Mouse (Mus musculus): Measurements from ENCODE around the gene Tmem163.

Tmem163 gene

DNA sequence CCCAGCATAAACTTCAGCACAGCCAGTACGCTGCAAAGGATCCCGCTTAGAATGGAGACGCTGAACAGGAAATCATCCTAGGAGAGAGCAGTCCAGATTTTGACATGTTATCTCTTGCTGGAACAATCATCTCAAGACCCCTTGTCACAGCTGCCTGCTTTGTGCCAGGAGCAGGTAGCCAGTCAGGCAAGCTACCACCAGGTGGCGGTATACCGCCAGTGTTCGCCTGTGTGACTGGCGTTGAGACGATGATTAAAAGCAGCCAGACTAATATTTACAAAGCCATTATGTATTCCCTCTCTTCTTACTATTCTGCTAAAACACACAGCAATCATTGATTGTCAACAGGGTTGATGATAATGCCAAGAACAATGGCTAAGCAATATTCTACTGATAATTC is 179.1 kb downstream of the Tmem163 start:
- DNase-seq (ENCODE audit: low spot score): peak; percentile 78

DNA sequence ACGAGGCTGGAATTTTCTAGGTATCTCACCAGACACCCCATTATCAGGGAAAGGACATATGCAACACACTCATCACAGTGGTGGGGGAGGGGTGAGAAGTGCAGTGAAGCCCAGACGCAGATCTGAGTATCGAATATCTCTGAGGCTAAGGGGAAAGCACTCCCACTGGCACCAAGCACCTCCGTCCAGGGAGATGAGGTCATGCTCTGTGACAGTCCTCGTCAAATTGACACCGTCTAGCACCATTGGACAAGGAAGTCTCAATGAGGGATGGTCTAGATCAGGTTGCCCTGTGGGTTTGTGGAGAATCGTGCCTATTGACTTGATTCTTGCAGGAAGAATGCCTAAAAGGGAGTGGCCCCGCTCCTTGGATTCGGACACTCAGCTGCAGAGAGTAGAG is 180.6 kb downstream of the Tmem163 start:
- DNase-seq (ENCODE audit: low spot score): no peak

DNA sequence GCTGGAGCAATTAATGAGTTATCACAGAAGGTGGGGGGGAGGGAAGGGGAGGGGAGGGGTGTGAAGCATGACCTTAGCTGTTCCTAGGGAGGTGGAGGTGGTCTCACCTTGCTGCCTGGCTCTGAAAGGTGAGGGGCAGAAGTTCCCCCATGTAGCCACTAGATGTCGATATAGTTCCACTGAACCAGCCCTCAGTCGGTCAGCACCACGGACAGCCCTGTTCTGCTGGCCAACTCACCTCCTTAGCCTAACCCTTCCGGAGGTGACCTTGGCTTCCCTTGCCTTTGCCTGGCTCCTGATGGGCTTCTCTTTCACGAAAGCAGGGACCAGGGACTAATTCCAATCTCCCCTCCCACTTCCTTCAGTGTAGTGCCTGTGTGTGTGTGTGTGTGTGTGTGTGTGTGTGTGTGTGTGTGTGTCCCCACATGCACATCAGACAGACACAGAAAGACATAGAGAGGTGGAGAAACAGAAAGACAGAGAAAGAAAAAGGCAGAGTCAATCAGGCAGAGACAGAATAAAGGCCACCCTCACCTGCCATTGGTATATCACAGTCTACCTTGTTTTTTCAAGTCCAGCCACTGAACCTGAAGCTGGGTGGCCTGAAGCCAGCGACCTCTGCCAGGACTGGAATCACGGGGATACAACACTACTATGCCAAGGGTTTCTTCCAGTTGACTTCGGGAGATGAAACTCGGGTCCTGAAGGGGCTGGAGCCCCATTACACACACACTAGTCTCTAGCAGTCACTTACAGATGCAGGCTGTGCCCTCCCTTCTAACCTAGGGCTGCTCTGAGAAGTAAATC is 182.4 kb downstream of the Tmem163 start:
- peak; percentile 63 for DNase-seq (ENCODE audit: low spot score)

DNA sequence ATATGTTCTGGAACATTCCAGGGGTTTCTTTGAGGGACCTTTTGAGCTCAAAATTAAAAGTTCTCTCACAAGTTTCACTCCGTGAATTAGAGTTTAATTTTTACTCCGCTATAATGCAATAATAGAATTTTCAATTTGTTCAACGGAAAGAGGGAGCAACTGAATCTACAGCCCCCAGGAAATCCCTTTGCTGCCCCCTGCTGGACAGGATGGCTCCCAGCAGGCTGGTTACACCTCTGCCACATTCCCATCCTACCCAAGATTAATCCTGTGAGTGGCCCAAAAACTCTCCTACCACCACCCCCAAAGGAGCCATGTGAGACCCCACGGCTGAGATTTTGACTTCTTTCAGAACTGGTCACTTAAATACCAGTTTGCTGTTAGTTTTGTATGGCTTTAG is 192.2 kb downstream of the Tmem163 start:
- DNase-seq (ENCODE audit: low spot score): peak; percentile 35

DNA sequence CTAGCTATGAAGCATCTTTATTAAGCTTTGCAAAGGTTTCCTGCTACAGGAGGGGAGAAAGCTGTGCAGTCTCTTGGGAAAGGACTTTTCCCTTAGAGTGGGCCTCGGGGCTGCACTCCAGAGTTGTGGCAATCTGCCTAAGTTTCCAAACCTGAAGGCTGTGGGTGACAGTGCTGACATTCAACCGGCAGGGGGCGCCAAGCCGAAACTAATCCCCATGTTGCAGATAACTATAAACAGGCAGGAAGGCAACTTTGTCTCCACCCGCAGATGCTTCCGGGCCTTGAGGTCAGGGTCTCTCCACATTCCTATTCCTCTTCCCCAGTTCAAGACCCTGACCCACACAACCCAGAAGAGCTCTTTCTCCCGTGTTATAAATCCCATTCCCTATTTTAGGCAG is 194.5 kb downstream of the Tmem163 start:
- DNase-seq (ENCODE audit: low spot score): peak; percentile 39

GRCm38 (mm10) chr1:127484188-127484587 is 195.2 kb downstream of the Tmem163 start:
- DNase-seq (ENCODE audit: low spot score): no peak

DNA sequence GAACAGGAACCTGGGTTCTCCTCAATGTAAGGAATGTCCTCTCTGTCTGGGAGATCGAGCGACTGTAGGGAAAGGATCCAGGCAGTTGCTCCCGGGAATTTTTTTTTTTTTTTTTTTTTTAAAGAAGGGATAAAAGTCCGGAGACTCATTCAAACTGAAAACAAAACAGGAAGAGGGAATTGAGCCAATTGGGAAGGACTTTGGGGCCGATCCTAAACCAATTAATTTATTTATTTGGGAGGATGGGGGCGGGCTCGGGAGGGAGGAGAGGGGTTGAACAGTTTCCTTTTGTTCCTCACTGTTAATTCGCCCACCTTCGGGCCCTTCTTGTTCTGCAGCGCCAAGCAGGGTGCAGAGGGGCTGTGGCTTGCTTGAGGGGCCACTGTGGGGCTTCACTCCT is 196.4 kb downstream of the Tmem163 start:
- no peak for DNase-seq (ENCODE audit: low spot score)

DNA sequence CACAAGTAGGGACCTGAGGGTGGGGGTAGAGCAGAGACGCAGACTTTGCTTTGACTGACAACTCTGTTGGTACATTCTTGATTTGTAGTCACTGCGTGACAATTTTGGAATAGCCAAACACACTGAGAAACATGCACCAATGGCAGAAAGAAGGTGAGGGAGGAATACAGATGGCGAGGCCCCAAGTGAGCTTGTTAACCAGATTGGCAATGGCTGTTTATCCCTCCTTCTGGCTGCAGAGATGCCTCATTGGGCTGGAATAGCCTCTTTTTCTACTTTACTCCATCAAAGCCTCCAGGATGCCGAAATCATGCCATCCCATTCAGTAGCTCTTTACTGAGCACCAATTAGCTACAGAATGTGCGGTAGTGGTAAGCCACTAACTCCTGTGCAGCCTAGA is 203.6 kb downstream of the Tmem163 start:
- DNase-seq (ENCODE audit: low spot score): no peak

DNA sequence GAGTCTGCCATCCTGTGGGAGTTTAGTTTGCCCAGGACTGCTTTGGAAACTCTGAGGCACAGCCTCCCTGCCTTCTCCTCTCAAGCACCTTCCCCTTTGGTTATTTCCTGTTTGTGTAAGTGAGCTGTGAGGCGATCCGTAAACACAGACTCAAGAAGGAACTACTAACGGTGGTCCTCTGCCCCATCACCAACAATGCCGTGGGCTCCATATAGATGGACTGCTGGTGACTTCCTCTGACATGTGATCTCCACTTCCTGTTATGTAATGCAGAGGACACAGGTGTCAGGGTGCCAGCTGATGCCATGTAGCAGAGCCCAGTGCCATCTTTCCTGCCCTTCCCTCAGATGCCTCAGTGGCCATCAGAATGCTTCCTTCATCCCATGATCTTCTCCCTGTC is 209.2 kb downstream of the Tmem163 start:
- DNase-seq (ENCODE audit: low spot score): no peak

GRCm38 (mm10) chr1:127467238-127467637 is 212.1 kb downstream of the Tmem163 start:
- no peak for DNase-seq (ENCODE audit: low spot score)

GRCm38 (mm10) chr1:127465292-127465691 is 214.1 kb downstream of the Tmem163 start:
- DNase-seq (ENCODE audit: low spot score): no peak

GRCm38 (mm10) chr1:127464041-127464440 is 215.3 kb downstream of the Tmem163 start:
- no peak for DNase-seq (ENCODE audit: low spot score)

DNA sequence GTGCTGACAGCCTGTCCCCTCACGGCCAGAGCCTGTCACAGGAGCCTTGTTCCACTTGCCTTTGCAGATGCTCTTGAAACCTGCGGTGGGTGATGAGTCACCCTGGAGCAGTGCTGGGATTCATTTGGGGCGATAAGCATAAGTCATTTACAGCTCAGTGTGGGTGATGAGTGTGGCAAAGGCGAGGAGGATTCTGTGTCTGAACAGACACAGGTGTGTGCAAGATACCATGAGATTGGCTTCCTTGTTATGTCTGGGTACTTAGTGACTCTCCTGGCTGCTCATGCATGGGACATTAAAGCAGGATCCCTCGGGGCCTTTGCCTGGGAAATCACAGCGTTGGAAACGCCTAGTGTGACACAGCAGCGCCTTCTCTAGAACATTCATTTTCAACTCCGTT is 218.3 kb downstream of the Tmem163 start:
- no peak for DNase-seq (ENCODE audit: low spot score)

- no peak for DNase-seq (ENCODE audit: low spot score)
These were observed 219.8 kb downstream of the Tmem163 start for GRCm38 (mm10) chr1:127459576-127459975.

GRCm38 (mm10) chr1:127459015-127459451 is 220.3 kb downstream of the Tmem163 start:
- peak; percentile 57 for DNase-seq (ENCODE audit: low spot score)

DNA sequence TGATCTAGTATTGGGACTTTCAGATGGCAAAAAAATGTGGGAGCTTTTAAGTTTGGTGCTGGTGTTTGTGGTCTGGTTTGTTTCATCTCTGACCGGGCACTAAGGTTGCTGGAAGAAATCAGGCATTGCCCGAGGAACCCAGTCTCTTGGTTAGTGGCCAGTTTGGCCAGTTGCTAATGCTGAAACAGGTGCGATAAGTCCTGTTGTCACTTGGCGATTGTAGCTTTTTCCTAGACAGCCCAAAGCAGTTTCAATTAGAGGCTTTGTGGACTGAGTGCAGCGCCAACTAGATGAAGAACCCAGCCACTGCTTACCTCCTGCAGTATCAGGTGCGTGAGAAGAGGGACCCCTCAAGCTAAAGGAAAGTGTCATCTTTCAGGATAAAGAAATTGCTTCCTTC is 226.0 kb downstream of the Tmem163 start:
- DNase-seq (ENCODE audit: low spot score): no peak

GRCm38 (mm10) chr1:127444836-127445485 is 234.4 kb downstream of the Tmem163 start:
- peak; percentile 25 for DNase-seq (ENCODE audit: low spot score)

DNA sequence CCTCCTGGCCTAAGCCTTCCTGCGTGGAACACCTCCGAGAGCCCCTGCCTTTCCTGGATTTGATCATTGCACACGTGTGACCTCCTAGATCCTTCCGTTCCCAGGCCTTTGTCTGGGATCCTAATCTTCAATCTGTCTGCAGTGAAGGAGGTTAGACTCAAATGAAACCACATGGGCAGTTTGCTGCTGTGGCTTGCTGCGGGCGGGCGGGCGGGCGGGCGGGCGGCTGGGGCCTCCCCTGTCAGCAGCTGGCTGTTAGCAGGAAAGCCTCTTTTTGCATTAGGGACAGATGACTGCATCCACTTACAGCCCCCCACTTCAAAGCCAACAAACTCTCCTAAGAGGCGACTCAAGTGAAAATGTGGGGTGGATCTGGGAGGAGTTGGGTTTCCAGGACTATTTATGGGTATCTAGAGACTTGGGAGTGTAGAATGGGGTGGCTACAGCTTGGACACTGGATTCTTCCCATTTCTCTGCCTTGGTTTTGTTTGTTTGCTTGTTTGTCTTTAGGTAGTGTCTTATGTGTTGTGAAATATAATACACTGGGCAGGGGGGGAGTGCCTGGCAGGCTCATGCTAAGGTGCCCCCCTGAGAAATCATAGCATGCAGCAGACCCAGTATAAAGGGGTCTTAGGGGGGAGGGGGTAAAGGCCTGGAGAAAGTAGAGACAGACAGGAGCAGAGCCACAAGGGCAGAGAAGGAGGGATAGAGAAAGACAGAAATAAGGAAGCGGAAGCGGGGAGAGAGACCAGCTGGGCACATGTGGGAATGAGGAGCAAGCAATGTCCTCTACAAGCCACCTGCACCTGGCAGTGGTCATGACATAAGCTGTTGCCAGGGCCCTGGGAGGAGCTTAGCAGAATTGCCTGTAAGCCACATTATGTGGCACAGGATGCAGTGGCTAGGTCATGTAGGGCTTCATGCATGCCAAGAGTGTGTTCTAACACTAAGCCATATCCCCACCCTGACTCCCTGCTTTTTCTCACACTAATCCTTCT is 236.2 kb downstream of the Tmem163 start:
- DNase-seq (ENCODE audit: low spot score): no peak

GRCm38 (mm10) chr1:127441736-127442135 is 237.6 kb downstream of the Tmem163 start:
- DNase-seq (ENCODE audit: low spot score): no peak

DNA sequence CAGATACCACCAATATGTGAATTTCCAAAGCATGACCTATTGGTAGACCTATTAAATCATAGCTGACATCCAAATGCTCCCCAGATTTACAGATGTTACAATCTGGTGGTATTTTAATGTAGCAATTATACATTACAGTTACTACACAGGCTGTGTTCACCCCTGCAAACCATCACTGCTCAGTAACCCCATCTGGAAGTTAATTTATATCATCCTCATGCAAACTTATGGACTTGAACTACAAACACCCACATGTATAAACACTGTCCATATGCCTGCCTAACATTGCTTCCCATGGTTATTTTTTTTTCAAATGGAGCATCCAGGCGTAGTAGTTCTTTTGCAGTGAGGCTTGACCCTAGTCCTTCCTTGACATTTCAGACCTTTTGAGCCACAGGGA is 238.3 kb downstream of the Tmem163 start:
- no peak for DNase-seq (ENCODE audit: low spot score)

GRCm38 (mm10) chr1:127439452-127439891 is 239.9 kb downstream of the Tmem163 start:
- no peak for DNase-seq (ENCODE audit: low spot score)

DNA sequence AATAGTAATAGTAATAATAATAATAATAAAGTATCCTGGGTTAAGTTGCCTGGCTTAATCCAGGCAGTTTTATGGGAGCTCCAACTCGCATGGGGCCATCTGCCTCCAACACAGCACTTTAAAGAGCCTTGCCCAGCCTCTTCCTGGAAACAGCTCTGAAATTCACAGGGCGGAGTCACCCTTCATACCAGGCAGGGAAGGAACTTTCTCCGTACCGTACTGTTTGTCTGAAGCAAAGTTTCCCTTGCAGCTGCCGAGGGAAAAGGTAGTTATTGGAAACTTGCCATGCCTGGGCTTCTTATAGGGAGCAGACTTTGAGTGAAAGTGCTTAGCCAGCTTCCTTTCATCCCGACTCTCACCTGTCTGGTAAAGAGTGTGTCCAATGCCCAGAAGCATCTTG is 242.3 kb downstream of the Tmem163 start:
- DNase-seq (ENCODE audit: low spot score): no peak

Data from urinary bladder, postnatal 14 days (tissue).